In the genomic region with DNA sequence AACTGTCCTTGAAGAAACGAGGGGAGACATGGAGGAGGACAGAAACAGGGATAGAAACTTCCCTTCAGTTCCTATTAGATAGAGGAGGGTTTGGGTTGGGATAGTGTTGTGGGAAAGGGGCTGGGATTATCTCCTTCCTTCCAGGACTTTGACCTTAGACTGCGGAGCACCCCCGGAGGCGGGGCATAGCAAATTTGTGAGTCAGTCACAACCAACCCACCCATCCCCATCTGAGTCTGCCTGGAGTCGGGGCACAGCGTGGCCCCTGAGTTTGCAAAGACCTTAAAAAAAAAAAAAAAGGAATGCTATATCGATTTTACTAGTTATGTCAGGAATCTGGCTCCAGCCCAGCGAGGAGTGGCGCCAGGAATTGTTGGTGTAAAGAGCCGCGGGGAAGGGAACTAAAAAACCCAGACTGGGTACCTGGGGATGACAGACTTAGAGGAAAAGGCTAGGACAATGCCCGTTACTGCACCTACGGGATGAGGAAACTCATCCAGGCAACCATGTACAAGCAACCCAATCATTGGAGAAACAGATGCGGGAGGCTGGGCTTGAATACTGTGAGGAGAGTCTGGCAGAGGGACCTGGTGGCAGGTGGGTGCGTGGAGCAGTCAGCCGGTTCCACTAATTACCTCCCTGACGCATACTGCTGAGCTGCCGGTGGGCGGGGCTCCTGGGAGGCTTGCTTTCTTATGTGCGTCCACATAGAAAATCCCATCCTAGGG, we compare ENCODE assay signal across 8 mouse cellular contexts. TPM values are rescaled to one million over a fixed set of nuclear protein-coding genes. Genes with fewer than 3 reads are reported as not detected.
DNase-seq lines count a peak whose midpoint lies in the region; ATAC-seq and TF ChIP-seq lines count a peak whose summit lies in the region.

No protein-coding gene starts in this region.

- H3K9ac ChIP-seq in hindbrain, embryonic 14.5 days: peak overlapping the region; percentile 24; the same call in 1 of the 2 replicates
- no peak overlapping the region for H3K9ac ChIP-seq in lung, postnatal 0 days (replicated peaks; ENCODE audit: low read depth)

- no peaks in the 10 kb centered on the region for H3K9me3 ChIP-seq in hindbrain, embryonic 14.5 days (ENCODE audit: control insufficient read depth, low read length)
- H3K9me3 ChIP-seq in lung, postnatal 0 days (ENCODE audit: low read length): no peaks in the 10 kb centered on the region

- 6% methylated on average over 20 of the region's 20 CpGs for WGBS in kidney, adult 2 months
- 19% methylated on average over 20 of the region's 20 CpGs for WGBS in hindbrain, embryonic 14.5 days
- 17% methylated on average over 20 of the region's 20 CpGs for WGBS in lung, postnatal 0 days

- DNase-seq in kidney, adult 2 months: peak; percentile 10
- no peak for DNase-seq in kidney, adult 11 months
- peak; percentile 84 to 90 for DNase-seq in cerebellum, postnatal 14 days
- DNase-seq in hindbrain, embryonic 14.5 days (ENCODE audit: low spot score): peak; percentile 30
- DNase-seq in left cerebral cortex, postnatal 4 days: peak; percentile 76
- peak; percentile 29 for DNase-seq in retina, embryonic 14.5 days (ENCODE audit: low spot score)
- DNase-seq in lung, postnatal 0 days (ENCODE audit: low spot score): no peak
- DNase-seq in gastrocnemius, postnatal 14 days: no peak

- peak overlapping the region; percentile 45 for H3K4me2 ChIP-seq in hindbrain, embryonic 14.5 days (replicated peaks)
- no peak overlapping the region; the same call in 1 of the 2 replicates for H3K4me2 ChIP-seq in lung, postnatal 0 days (replicated peaks; ENCODE audit: low read depth, low read length)

- no peak for TF ChIP-seq POLR2A in kidney, adult 2 months (IDR thresholded peaks at IDR 0.05; ENCODE audit: low read depth, low read length)

- H3K4me1 ChIP-seq in kidney, adult 2 months (ENCODE audit: control insufficient read depth, insufficient read depth, low read length): no peaks in the 10 kb centered on the region
- H3K4me1 ChIP-seq in hindbrain, embryonic 14.5 days (replicated peaks; ENCODE audit: control insufficient read depth, insufficient read depth, low read length): peaks cover 6% of the 10 kb centered on the region
- no peaks in the 10 kb centered on the region for H3K4me1 ChIP-seq in lung, postnatal 0 days (ENCODE audit: insufficient read depth, low read depth, low read length)

- no peak overlapping the region for H3K27ac ChIP-seq in kidney, adult 2 months (ENCODE audit: insufficient read depth, low read depth, low read length)
- H3K27ac ChIP-seq in hindbrain, embryonic 14.5 days: no peak overlapping the region
- H3K27ac ChIP-seq in lung, postnatal 0 days (ENCODE audit: low read length): no peak overlapping the region

- peak; percentile 62; the same call in 1 of the 2 replicates for ATAC-seq in hindbrain, embryonic 14.5 days (ENCODE audit: low FRiP score)
- ATAC-seq in lung, postnatal 0 days: no peak

- no peak overlapping the region for H3K4me3 ChIP-seq in kidney, adult 2 months (ENCODE audit: insufficient read depth, low read depth, low read length)
- peak overlapping the region; percentile 12 for H3K4me3 ChIP-seq in hindbrain, embryonic 14.5 days (replicated peaks; ENCODE audit: low read length)
- no peak overlapping the region for H3K4me3 ChIP-seq in lung, postnatal 0 days (ENCODE audit: low read depth, low read length)

- H3K27me3 ChIP-seq in kidney, adult 2 months (replicated peaks; ENCODE audit: control insufficient read depth, insufficient read depth, low read length): no peaks in the 10 kb centered on the region
- H3K27me3 ChIP-seq in hindbrain, embryonic 14.5 days (ENCODE audit: control insufficient read depth, insufficient read depth, low read length): no peaks in the 10 kb centered on the region
- H3K27me3 ChIP-seq in lung, postnatal 0 days (replicated peaks; ENCODE audit: insufficient read depth, low read length): 0 out of 2 replicates have a peak, but pooled peaks cover 7% of the 10 kb centered on the region

- intact Hi-C loops in left cerebral cortex, postnatal 4 days (cut with DNase I): no loop called here
- intact Hi-C loops in gastrocnemius, postnatal 14 days (cut with DNase I; ENCODE audit: low total_unique reads): no loop called here

- TF ChIP-seq CTCF in kidney, adult 2 months (conservative IDR thresholded peaks at IDR 0.05; ENCODE audit: insufficient read depth, insufficient read length, low read depth, low read length): no peak
- no peak for TF ChIP-seq CTCF in lung, postnatal 0 days (IDR thresholded peaks at IDR 0.05)

- H3K36me3 ChIP-seq in kidney, adult 2 months (ENCODE audit: control insufficient read depth, insufficient read depth, low read length): no peaks in the 10 kb centered on the region
- H3K36me3 ChIP-seq in hindbrain, embryonic 14.5 days (replicated peaks; ENCODE audit: control insufficient read depth, insufficient read depth): 0 out of 2 replicates have a peak, but pooled peaks cover 3% of the 10 kb centered on the region
- no peaks in the 10 kb centered on the region for H3K36me3 ChIP-seq in lung, postnatal 0 days (ENCODE audit: insufficient read depth, low read length)

- no peak for TF ChIP-seq EP300 in lung, postnatal 0 days (IDR thresholded peaks at IDR 0.05)

RNA-seq across cellular contexts. Expression of a gene that starts 6.9 kb away (rescaled TPM):
- 0.39 TPM in 1 of 2 replicates, not detected in the other for polyA plus RNA-seq in kidney, adult 2 months (2012; rRNA removed)
- polyA plus RNA-seq in hindbrain, embryonic 14.5 days (2014; fragmentation: Nextera tagmentation; extraction: Ambion mirVana): not detected in 2 replicates
- not detected for total RNA-seq in left cerebral cortex, postnatal 4 days (2021)
- not detected in 2 replicates for polyA plus RNA-seq in lung, postnatal 0 days (2015; fragmentation: Nextera tagmentation; extraction: Ambion mirVana)
- total RNA-seq in gastrocnemius, postnatal 14 days (2021): not detected

RNA-seq across cellular contexts. Expression of a gene that starts 44.5 kb away (rescaled TPM):
- polyA plus RNA-seq in kidney, adult 2 months (2012; rRNA removed): not detected in 2 replicates
- not detected in 2 replicates for polyA plus RNA-seq in hindbrain, embryonic 14.5 days (2014; fragmentation: Nextera tagmentation; extraction: Ambion mirVana)
- total RNA-seq in left cerebral cortex, postnatal 4 days (2021): not detected
- polyA plus RNA-seq in lung, postnatal 0 days (2015; fragmentation: Nextera tagmentation; extraction: Ambion mirVana): not detected in 2 replicates
- total RNA-seq in gastrocnemius, postnatal 14 days (2021): not detected

Comparison
In these comparisons a context has a peak if more than half of its experiments do, and no peak if none do; other contexts are left out.
1. DNase-seq: peak in kidney, adult 2 months (single experiment), cerebellum, postnatal 14 days (2 of 2), hindbrain, embryonic 14.5 days (single experiment), left cerebral cortex, postnatal 4 days (single experiment) and retina, embryonic 14.5 days (single experiment); none in kidney, adult 11 months (single experiment), lung, postnatal 0 days (single experiment) and gastrocnemius, postnatal 14 days (single experiment).